Mouse (Mus musculus) erythroid progenitor cell, adult 5-6 weeks (primary cell): ENCODE results near the gene Fbxl17. TPM values are rescaled to one million over a fixed set of nuclear protein-coding genes. Genes with fewer than 3 reads are reported as not detected.

Experiments
- ATAC-seq: replicated peaks from 2 replicates; pipeline ENCODE4 v1.8.0; 2016; ENCODE audit warnings: moderate number of reproducible peaks, mild to moderate bottlenecking, moderate TSS enrichment, inconsistent platforms; ENCODE audit not compliant: poor library complexity, low FRiP score, severe bottlenecking
- total RNA-seq, 2 experiments: library from RNA; stranded (forward) in 1 of 2; stranded (reverse) in 1 of 2; fragments of 150-400 nt in 1 of 2; fragments of 186-747, 209-891 nt in 1 of 2; gene quantifications; 2 replicates each; pipeline versions ENCODE4 v1.2.3 to v1.2.4; 2015 to 2017; ENCODE audit warnings: low replicate concordance in 2 of 2

Fbxl17 gene
- total RNA-seq, 2 experiments from 2014 or later = 2.9 to 12.6 TPM

DNA sequence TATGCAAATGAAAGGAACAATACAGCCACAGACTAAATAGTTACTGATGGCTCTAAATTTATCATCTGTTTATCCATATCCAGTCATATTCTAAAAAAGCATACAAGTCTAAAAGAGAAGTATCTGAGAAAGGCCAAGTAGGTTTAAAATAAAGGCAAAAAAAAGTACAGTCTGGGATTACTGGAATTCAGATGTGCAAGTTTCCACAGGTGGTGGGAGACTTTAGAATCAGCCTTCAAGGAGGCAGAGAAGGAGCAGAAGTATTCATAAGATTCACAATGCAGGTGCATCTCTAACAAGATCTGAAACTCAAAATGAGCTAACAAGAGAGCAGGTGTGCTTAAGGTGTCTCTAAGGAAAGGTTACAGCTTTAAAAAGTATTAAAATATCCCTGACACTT, 263.0 kb downstream of the Fbxl17 start:
- no peak for ATAC-seq

DNA sequence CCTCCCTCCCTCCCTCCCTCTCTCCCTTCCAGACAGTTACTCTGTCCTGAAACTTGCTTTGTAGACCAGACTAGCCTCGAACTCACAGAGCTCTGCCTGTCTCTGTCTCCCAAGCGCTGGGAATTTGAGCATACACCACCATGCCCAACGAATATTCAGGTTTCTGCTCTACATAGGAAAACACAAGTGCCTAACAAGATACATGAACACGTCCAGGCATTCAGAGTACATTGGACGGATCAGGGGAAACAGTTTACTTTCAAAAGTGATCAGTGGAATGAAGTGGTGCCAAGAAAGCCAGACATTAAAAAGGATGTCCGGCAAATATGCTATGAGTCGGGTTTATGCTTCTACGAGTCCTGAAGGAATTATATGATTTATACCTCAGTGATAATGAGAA, 263.6 kb downstream of the Fbxl17 start:
- no peak for ATAC-seq

DNA sequence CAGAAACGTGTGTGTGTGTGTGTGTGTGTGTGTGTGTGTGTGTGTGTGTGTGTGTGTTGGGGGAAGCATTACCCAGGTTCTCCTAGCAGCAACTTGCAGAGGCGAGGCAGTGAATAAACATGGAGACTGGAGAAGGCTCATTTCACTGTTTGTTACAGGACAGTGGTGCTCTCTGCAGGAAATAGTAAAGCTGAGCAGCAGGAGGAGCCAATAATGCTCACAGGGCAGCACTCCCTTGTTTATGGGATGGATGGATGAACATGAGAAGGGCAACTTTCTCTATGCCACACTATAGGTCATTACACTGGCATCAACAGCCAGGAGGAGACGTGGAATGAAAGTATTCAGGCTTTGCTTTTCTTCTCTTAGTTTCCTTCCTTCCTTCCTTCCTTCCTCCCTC, 264.0 kb downstream of the Fbxl17 start:
- ATAC-seq = no peak

DNA sequence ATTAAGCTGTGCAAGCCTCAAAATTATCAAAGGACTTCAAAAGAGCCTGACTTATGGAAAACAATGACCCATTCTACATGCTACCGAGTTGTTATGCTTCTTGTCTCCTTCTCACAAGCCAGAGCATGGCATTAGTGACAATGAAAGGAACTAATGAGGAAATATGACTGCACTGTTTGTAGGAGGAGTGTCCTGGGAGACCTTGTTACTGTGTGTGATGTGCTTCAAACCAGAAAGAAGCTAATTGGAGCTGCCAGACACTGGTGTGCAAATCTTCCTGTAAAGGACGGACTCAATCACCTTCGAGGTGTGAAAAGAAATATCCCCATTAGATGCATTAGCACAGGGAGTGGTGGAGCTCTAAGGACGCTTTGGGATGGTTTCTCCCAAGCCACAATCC, 270.7 kb downstream of the Fbxl17 start:
- no peak for ATAC-seq

DNA sequence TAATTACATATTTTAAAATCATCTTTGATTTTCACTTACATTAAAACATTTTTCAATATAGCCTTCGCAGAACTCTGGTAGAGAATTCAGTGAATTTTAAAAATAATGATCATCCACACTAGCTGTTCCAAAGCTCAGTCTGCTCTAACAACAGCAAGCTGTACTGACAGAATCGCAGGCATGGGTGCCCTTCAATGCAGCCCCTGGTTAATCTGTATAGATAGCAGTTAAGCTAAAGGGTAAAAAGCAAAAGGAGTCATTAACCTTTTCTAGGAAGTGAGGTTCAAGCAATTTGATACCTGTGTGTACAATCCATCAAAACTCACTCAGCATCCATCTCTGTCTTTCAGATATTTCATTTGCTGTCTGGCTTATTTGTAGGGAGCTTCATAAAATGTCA, 273.4 kb downstream of the Fbxl17 start:
- no peak for ATAC-seq

DNA sequence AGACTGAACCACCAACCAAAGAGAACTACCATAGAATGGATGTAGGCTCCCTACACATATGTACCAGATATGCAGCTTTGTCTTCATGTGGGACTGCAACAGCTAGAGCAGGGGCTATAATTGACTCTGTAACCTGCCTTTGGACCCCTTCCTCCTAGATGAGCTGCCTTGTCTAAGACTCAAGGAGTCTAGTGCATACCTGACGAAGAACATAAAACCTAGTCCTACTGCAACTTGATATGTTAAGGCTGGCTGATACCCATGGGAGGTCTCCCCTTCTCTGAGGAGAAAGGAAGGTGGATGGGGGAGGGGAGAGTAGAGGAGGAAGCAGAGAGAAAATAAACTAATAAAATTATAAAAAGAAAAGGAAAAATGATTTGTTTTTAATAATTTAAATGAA, 273.9 kb downstream of the Fbxl17 start:
- ATAC-seq = no peak

DNA sequence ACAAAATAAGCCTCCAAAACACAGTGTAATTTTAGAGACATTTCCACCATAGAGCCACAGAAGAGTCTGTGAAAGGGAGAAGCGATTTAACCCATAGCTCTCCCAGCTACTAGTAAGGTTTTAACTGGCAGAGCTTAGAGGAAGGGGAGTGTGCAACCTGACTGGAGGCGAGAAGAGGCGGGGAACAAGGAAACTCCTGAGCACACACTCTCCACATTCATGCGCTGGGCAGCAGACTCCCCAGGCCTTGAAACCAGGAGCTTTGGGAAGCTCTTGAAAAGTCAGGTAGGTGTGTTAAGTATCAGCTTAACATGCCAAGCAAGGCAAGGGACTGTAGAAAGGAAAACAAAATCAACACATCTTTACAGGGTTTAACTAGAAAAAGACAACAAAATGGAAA, 276.1 kb downstream of the Fbxl17 start:
- no peak for ATAC-seq

DNA sequence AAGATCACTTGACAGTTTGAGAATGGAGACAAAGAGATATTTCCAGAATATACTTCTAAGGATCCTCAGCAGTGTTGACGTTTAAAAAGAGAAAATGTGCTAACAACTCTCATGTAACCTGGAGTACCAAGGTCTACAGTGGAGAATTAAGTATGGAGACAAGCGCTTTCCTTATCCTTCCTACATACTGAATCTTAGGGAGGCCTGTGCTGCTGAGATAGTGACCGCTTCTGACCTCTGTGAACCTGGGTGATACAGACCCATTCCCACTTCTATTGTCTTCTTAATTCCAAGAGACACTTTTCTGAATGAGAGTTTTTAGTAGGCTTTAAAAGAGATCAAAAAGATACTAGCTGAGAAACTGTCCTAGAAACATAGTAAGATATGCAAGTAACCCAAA, 278.2 kb downstream of the Fbxl17 start:
- no peak for ATAC-seq

DNA sequence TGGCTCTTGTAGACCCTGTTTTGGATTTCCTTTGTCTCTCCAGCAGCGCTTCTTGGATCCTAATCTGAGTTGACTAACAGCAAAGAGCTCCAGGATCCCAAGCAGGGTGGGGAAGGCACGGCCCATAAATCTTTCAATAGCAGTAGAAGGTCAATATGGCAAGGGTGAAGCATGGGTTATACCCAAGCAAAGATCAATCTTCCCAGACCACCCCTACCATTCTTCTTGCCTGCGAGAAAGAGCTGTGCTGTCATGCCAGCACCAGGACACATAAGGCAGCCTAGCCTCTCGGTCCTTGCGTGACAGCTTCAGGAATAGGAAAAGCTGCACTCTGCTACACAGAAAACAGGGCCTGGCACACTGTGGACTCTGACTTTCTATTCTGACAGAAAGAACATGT, 279.0 kb downstream of the Fbxl17 start:
- ATAC-seq = no peak

DNA sequence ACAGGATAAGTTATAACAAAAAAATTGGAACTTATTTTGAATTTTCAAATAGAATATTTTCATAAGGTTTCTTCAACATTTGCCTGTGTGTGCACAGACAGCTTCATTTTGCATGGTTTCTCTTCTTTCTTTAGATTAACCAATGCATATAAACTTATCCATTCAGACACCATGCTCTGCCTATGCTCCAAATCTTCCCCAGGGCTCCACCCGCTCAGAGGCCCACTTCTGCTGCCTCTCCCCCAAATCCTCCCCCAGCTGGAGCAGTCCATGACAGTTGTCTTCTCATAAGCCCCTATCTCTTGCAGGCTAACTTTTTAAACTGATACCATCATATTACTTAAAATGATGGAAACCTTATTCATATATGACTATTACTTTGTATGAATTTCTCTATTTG, 282.8 kb downstream of the Fbxl17 start:
- ATAC-seq = no peak

DNA sequence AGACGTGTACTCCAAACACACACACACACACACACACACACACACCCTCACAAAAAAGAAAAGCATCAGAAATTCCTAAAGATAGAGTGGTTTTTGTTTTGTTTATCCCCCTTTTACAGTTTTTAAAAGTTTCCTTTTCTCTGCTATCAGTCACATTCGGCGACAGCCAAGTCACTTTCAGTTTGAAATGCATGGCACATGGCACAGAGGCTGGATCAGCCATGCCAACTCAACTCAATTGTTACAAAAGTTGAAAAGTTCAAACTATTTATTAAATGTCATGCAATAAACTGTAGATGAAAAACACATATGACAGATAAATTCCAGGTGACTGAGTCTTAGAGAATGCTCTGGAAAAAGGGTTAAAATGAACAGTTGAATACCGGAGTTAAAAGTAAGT, 287.8 kb downstream of the Fbxl17 start:
- ATAC-seq = peak; percentile 59; the same call in 1 of the 2 replicates

DNA sequence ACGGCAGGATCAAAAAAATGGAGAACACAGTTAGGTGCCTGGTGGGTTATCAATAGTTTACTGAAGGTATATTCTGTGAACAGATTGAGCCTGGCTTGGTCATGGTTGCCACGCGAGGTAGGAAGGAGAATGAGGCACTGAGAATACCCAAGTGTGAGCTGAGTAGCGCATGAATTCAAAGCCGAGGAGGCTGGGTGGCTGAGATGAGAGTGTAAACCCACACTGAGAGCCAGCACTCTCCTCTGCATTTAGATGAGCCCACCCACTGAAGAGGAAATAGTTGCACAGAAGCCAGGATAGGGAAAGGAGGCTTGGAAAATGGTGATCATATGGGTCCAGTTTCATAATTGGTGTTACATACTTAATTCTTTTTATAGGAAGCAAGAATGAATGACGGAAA, 290.7 kb downstream of the Fbxl17 start:
- ATAC-seq = no peak

DNA sequence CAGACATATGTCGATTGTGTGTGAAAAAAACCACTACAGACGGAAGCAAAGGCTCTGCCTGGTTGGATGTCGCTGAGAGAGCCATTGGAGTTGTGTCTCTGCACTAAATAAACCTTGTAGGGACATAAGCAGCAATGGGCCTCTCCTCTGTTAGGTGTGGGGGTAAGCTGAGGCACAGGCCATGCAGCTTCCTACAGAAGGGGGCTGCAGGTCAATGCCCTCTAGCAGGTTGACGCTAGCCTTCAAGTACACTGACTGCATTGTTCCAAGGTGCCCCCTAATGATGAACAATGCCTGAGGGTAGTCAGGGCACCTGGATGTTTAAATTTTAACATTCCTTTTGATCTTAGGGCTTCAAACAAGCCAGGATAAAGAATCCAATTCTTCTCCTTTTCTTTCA, 291.5 kb downstream of the Fbxl17 start:
- no peak for ATAC-seq

DNA sequence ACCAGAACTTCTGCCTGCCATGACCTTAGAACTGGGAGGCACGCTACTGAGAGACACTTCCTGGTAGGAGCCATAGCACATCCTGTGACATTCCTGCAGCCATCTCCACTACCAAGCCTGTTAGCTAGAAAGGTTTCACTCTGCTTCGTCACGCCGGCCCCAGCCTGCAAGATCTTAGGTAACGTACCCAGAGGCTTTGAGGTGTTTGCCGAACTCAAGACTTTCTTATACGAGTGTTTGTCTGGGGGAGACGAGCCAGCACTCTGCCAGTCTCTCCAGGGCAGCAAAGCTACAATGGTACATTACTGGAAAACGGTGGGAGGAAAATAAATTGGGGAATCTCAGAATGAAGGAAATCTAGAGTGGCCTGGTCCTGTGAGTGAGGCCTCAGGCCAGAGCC, 292.1 kb downstream of the Fbxl17 start:
- ATAC-seq = no peak

DNA sequence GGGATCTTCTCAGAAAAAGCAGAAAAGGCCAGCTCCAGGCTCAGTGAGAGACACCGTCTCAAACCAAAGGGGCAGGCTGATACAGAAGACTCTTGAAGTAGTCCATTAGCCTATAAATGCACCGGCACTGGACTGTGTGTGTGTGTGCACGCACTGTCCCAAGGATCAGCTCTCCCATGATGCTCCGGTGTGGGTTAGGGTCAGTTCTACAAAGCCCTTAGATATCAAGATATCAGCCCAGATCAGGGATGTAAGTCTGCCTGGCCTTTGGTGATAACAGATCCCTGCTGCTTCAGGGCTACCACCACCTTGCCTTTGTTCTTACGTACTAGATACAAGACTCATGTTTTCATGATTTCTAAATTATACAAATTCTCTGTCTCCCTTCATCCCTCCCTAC, 294.5 kb downstream of the Fbxl17 start:
- no peak for ATAC-seq

DNA sequence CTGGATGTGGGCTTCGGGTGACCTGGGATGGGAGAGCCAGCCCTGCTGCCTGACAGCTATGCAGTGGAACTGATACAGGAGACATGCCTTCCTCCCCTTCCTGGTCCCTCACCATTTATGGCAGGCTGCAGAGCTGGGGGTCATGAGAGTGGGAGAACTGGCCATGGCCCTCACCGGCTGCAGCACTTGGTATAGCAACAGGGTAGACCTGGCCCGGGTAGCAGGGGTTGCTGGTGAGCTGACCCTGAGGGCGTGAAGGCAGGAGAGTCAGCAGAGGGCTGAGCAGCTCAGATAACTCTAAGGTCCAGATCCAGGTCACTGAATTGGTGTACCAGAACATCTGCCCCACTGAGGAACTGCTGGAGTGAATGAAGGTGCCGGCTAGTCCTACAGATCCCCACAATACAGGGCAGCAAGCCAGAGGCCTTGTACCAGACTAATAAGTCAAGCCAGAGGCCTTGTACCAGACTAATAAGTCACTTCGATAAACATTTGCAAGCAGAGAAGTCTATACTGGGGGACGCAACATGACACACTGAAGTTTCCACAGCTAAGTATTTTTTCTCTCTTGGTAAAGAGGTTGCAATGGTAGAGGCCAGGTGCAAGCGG, 296.1 kb downstream of the Fbxl17 start:
- no peak for ATAC-seq

DNA sequence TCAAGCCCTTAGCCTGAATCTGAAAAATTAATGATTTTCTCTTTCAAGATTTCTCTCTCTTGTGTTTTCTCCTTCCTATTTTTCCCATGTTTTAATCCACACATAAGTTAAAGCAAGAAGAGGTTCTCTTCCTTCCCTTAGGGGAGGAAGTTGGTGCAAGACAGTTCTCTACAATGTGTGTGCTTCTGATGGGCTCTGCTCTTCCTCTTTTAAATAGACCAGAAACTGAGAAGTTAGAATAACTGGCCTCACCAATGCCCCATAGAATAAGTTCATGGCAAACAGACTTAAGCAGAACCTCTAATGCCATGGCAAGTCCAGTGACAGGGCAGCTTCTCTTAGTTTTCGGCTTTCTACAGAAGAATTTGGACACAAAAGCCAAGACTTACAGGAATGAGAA, 301.1 kb downstream of the Fbxl17 start:
- no peak for ATAC-seq

DNA sequence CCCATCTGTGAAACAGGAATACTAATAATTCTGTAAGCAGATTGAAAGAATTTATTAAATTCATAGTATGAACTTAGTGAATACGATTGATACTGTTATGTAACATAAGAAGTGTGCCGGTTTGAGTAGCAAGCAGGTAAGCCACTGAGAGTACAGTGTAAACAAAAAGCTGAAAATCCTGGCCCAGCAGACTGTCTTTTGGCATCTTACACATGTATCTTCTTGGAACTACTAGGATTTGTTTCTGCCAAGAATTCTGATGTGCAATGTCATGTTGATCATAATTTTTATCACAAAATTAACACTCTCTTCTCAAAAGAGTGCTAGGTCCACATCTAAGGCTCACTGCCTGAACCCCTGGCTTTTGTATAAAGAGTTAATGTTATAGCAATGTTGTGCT, 304.3 kb downstream of the Fbxl17 start:
- ATAC-seq = no peak

DNA sequence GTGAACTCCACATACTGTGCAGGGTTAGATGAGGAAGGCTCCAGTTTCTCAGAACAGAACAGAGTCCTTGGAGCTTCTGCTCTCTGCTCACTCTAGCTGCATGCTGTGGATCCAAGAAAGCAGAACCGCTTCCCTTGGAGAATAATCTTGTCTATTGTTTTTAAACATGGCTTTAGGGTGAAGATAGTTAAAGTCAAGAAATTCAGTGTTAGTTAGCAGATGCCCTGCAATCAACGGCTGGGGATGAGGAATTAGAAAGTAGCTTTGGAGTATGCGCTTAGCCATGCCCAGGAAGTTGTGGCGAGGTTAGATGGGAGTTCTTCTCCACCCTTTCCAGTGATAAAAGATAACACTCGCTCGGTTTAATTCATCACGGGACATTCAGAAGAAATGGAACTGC, 306.6 kb downstream of the Fbxl17 start:
- ATAC-seq = peak; percentile 88

DNA sequence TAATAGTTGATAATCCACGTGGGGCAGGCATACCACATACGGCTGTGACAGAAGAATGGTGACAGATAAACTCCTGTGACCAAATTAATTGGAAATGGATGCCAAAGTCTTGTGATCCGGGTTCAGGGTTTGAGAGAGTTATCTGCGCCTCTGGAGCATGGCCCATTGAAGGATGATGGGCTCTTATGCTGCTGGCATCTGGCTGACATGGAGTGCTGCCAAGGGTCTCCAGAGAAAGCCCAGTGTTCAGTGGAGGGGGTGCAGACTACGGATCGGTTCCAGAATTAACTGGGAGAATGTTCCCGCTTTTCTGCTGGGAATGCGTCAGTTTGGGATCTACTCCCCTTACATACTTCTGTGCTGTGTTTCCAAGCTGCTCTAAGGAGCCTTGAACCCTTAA, 308.5 kb downstream of the Fbxl17 start:
- no peak for ATAC-seq

DNA sequence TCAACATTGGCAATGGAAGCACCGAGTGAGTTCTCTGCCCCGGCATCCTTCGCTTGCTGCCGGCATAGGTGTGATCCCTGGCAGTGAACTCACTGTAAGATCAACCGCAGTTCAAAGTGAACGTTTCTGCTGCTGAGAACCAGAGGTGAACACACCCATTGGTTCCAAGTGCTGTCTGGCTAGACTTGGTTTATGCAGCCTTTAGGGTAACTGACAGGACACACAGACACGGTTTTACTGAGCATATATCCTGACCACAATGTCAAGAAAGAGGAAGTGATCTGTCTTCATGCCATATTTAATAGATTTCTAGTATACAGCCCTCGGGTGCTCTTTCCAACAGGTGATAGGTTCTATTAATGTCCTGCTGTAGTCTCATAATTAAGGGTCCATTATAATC, 310.5 kb downstream of the Fbxl17 start:
- no peak for ATAC-seq

DNA sequence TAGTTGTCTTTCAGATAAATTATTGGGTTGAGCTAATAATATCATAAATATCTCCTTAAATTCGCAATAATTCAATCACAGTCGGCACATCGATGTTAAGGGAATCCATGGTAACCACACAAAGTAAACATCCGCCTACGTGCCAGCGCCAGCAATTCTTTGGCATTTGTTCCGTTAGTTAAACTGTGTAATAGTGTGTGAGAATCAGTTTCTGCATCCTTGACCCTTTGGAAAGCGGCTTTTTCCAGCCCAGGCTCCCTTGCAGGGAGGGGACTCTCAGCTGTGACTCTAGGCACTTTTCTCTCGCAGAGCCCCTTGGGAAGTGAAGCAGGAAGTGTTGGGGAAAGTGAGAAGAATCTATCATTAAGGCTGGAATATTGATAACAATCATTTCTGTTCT, 314.3 kb downstream of the Fbxl17 start:
- no peak for ATAC-seq
